Mouse (Mus musculus): Measurements from ENCODE around the gene Rps6kb2. TPM values are rescaled to one million over a fixed set of nuclear protein-coding genes. Genes with fewer than 3 reads are reported as not detected.

The Rps6kb2 gene
- polyA plus RNA-seq, 1 experiment from 2014 or later: 22.1 TPM

DNA sequence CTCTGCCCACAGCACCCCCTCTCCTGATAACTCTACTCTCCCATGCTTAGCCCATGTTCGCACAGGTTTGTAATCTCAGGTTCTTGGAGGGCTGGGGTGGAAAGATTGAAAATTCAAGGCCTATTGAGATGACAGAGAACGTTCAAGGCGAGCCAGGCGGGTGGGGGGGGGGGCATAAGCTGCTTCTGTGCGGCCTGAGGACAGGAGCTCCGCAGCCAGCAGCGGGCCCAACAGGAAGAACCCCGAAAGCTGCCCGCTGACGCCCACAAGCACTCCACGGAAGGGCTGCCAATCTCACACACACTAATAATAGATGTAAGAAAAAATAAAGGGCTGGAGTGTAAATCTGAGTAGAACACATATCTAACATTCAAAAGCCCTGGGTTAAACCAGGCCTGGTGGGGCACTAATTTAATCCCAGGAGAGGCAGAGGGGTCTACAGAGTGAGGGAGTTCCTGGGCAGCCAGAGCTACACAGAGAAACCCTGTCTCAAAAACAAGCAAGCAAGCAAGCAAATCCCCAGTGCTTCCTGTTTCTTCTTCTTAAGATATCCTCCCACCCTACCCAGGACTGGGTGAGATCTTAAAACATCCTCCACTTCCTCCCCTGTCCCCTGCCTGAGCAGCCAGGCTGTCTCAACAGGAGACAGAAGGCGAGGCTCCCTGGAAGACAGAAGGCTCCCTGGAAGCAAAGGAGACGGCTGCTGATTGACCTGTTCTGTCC is 40.6 kb upstream of the Rps6kb2 start:
- 29% methylated on average over 13 of the region's 13 CpGs for WGBS (ENCODE audit: insufficient replicate concordance)
- DNase-seq: no peak

DNA sequence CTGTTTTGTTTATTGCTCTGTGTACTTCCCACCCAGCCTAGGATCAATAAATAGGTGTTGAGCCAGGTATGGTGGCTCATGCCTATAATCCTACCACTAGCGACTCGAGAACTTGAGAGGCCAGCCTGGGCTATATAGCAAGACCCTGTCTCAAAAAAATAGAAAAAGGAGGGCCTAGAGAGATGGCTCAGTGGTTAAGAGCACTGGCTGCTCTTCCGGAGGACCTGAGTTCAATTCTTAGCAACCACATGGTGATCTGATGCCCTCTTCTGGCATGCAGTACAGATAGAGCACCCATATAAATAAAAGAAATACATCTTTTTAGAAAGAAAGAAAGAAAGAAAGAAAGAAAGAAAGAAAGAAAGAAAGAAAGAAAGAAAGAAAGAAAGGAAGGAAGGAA is 40.0 kb upstream of the Rps6kb2 start:
- peak overlapping the region; percentile 55; the same call in 1 of the 2 replicates for H3K27ac ChIP-seq (ENCODE audit: low read depth)
- H3K4me1 ChIP-seq (ENCODE audit: insufficient read depth): peaks cover 31% of the 10 kb centered on the region
- H3K9me3 ChIP-seq (ENCODE audit: low read length): no peaks in the 10 kb centered on the region
- WGBS (ENCODE audit: insufficient replicate concordance): 40% methylated on average over 3 of the region's 3 CpGs
- TF ChIP-seq CTCF (IDR thresholded peaks at IDR 0.05; ENCODE audit: low read depth) (peak; percentile 45), EP300 (IDR thresholded peaks at IDR 0.05; ENCODE audit: low read depth) (no peak)
- H3K36me3 ChIP-seq (replicated peaks; ENCODE audit: insufficient read depth, low read length): peaks cover 11% of the 10 kb centered on the region
- H3K9ac ChIP-seq (replicated peaks): no peak overlapping the region
- ATAC-seq (no peak), DNase-seq (no peak)
- no peak overlapping the region for H3K4me3 ChIP-seq (ENCODE audit: low read depth, low read length)
- H3K27me3 ChIP-seq (ENCODE audit: insufficient read depth, low read length): no peaks in the 10 kb centered on the region
- 0 out of 2 replicates have a peak overlapping the region, but pooled peaks have one; percentile 6 for H3K4me2 ChIP-seq (ENCODE audit: low read depth, low read length)

More for the DNA sequence above, 40.6 kb upstream of the Rps6kb2 start:
- 0 out of 2 replicates have a peak overlapping the region, but pooled peaks have one; percentile 6 for H3K4me2 ChIP-seq (ENCODE audit: low read depth, low read length)
- no peaks in the 10 kb centered on the region for H3K9me3 ChIP-seq (ENCODE audit: low read length)
- H3K27me3 ChIP-seq (ENCODE audit: insufficient read depth, low read length): no peaks in the 10 kb centered on the region
- no peak overlapping the region for H3K4me3 ChIP-seq (ENCODE audit: low read depth, low read length)
- ATAC-seq: no peak
- peak overlapping the region; percentile 78 for H3K27ac ChIP-seq (ENCODE audit: low read depth)
- peaks cover 7% of the 10 kb centered on the region for H3K36me3 ChIP-seq (replicated peaks; ENCODE audit: insufficient read depth, low read length)
- no peak overlapping the region for H3K9ac ChIP-seq (replicated peaks)
- peaks cover 31% of the 10 kb centered on the region for H3K4me1 ChIP-seq (ENCODE audit: insufficient read depth)
- TF ChIP-seq CTCF (IDR thresholded peaks at IDR 0.05; ENCODE audit: low read depth) (no peak), EP300 (IDR thresholded peaks at IDR 0.05; ENCODE audit: low read depth) (no peak)

DNA sequence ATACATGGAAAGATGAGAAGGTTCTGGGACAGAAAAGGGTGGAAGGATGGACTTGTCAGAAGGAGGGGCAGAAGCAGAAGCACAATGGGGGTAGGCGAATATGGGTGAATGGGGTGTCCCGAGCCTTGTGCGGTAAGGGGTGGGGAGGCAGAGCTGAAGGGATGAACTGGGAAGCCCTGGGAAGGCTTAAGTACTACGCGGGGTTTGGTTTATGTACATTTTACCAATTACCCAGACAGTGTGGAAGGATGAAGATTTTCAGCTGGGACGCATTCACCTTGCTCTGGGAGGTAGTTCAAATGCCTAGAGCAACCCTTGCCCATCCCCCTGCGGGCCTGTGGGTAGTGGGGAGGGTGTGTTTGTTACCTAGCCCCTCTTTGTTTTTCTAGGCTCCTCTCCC is 39.0 kb upstream of the Rps6kb2 start:
- Histone ChIP-seq H3K9me3 (ENCODE audit: low read length) (no peaks in the 10 kb centered on the region), H3K4me3 (ENCODE audit: low read depth, low read length) (peak overlapping the region; percentile 69), H3K27me3 (ENCODE audit: insufficient read depth, low read length) (no peaks in the 10 kb centered on the region), H3K4me2 (ENCODE audit: low read depth, low read length) (peak overlapping the region; percentile 98), H3K4me1 (ENCODE audit: insufficient read depth) (peaks cover 37% of the 10 kb centered on the region), H3K36me3 (replicated peaks; ENCODE audit: insufficient read depth, low read length) (peaks cover 14% of the 10 kb centered on the region), H3K27ac (ENCODE audit: low read depth) (peak overlapping the region; percentile 72), H3K9ac (replicated peaks) (peak overlapping the region; percentile 84)
- TF ChIP-seq CTCF (IDR thresholded peaks at IDR 0.05; ENCODE audit: low read depth) (no peak), EP300 (IDR thresholded peaks at IDR 0.05; ENCODE audit: low read depth) (no peak)
- no peak for ATAC-seq
- WGBS (ENCODE audit: insufficient replicate concordance): 48% methylated on average over 7 of the region's 7 CpGs
- no peak for DNase-seq

DNA sequence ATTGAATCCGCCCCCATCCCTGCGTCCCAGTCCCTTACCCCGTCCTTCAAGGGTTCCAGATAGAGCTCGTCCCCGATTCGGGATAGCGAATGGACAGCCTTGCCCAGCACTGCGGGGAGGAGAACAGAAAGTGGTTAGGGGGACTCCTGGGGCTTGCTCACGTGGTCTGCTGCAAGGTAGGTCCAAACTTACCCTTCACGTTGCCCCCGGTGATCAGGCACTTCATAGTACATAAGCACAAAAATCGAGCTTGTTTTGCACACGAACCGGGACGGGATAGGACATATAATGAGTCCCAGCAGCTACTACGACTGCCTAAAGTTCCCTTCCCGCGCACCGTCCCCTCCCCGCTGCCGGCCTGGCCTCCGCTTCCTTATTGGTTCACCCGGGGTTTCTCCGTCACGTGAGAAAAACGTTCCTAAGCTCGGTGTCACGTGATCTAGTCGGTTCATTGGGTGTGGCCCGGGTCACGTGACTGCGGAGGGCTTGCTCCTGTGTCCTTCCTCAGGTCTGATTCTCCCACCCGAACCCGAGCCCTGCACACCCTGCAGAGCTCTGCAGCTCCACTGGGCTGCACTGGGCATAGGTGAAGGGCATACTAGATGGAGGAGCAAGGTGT is 38.2 kb upstream of the Rps6kb2 start, which contains the start of gene Rad9a:
TSS of gene Rad9a (minus strand) at position 372 of the 619 bp plus-strand sequence.
- under 1% methylated on average over 34 of the region's 34 CpGs for WGBS (ENCODE audit: insufficient replicate concordance)
- peak within 1 kb of the TSS; percentile 98 for H3K4me2 ChIP-seq (ENCODE audit: low read depth, low read length)

GRCm38 (mm10) chr19:4197180-4197579 is 34.0 kb upstream of the Rps6kb2 start:
- TF ChIP-seq CTCF (IDR thresholded peaks at IDR 0.05; ENCODE audit: low read depth) (no peak), EP300 (IDR thresholded peaks at IDR 0.05; ENCODE audit: low read depth) (no peak)
- ATAC-seq: no peak
- no peak overlapping the region for H3K27ac ChIP-seq (ENCODE audit: low read depth)
- no peak overlapping the region for H3K9ac ChIP-seq (replicated peaks)
- no peaks in the 10 kb centered on the region for H3K9me3 ChIP-seq (ENCODE audit: low read length)
- H3K4me1 ChIP-seq (ENCODE audit: insufficient read depth): peaks cover 46% of the 10 kb centered on the region
- no peak for DNase-seq
- 53% methylated on average over 3 of the region's 3 CpGs for WGBS (ENCODE audit: insufficient replicate concordance)
- H3K4me3 ChIP-seq (ENCODE audit: low read depth, low read length): no peak overlapping the region
- peaks cover 53% of the 10 kb centered on the region for H3K36me3 ChIP-seq (replicated peaks; ENCODE audit: insufficient read depth, low read length)
- no peaks in the 10 kb centered on the region for H3K27me3 ChIP-seq (ENCODE audit: insufficient read depth, low read length)
- no peak overlapping the region for H3K4me2 ChIP-seq (ENCODE audit: low read depth, low read length)

More for the DNA sequence above, 38.2 kb upstream of the Rps6kb2 start, which contains the start of gene Rad9a:
- TF ChIP-seq CTCF (IDR thresholded peaks at IDR 0.05; ENCODE audit: low read depth) (no peak), EP300 (IDR thresholded peaks at IDR 0.05; ENCODE audit: low read depth) (no peak)
- peak; percentile 88 for ATAC-seq
- H3K9me3 ChIP-seq (ENCODE audit: low read length): no peaks in the 10 kb centered on the region
- H3K27ac ChIP-seq (ENCODE audit: low read depth): peak within 1 kb of the TSS; percentile 78
- H3K9ac ChIP-seq (replicated peaks): peak within 1 kb of the TSS; percentile 84
- H3K4me1 ChIP-seq (ENCODE audit: insufficient read depth): peaks cover 41% of the 10 kb centered on the region
- H3K27me3 ChIP-seq (ENCODE audit: insufficient read depth, low read length): no peaks in the 10 kb centered on the region
- DNase-seq: peak; percentile 97
- H3K4me3 ChIP-seq (ENCODE audit: low read depth, low read length): peak within 1 kb of the TSS; percentile 69
- peaks cover 22% of the 10 kb centered on the region for H3K36me3 ChIP-seq (replicated peaks; ENCODE audit: insufficient read depth, low read length)

DNA sequence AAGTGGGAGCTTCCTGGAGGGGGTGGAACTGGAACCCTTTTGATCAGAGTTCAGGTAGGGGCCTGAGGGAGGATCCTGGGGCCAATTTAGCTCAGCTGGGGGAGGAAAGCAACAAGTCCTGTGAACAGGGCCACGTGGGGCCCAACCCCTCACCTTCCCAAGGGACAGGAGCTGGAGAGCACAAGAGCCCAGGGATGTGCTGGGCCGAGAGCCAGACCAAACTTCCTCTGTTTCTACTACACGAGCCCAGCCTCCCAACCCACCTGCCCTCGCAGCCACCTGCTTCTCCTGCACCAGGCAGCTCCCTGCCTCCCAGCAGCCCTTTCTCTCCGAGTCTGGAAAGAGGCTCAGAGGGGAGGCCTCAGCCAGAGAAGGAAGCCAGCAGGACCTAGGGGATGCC is 33.4 kb upstream of the Rps6kb2 start:
- no peak for ATAC-seq
- Histone ChIP-seq H3K36me3 (replicated peaks; ENCODE audit: insufficient read depth, low read length) (peaks cover 53% of the 10 kb centered on the region), H3K4me3 (ENCODE audit: low read depth, low read length) (no peak overlapping the region), H3K27ac (ENCODE audit: low read depth) (no peak overlapping the region), H3K4me1 (ENCODE audit: insufficient read depth) (peaks cover 41% of the 10 kb centered on the region), H3K27me3 (ENCODE audit: insufficient read depth, low read length) (no peaks in the 10 kb centered on the region), H3K9me3 (ENCODE audit: low read length) (no peaks in the 10 kb centered on the region), H3K4me2 (ENCODE audit: low read depth, low read length) (no peak overlapping the region), H3K9ac (replicated peaks) (no peak overlapping the region)
- DNase-seq: no peak
- WGBS (ENCODE audit: insufficient replicate concordance): 34% methylated on average over 5 of the region's 5 CpGs
- TF ChIP-seq CTCF (IDR thresholded peaks at IDR 0.05; ENCODE audit: low read depth) (no peak), EP300 (IDR thresholded peaks at IDR 0.05; ENCODE audit: low read depth) (no peak)

Measured in liver, postnatal 0 days (tissue).